Mouse (Mus musculus) thymus, postnatal 10 days (tissue): ENCODE results near the gene Igfbp7.
"Not testable (repeated sequence)": the region's sequence is repeated elsewhere in the genome, so short reads cannot be mapped to it uniquely, and the experiment has no call there.

Source experiments
- DNase-seq, 2 experiments: peaks; one replicate each; pipeline ENCODE4 v3.0.0; 2021; ENCODE audit warnings: low spot score in 2 of 2

Igfbp7 gene

DNA sequence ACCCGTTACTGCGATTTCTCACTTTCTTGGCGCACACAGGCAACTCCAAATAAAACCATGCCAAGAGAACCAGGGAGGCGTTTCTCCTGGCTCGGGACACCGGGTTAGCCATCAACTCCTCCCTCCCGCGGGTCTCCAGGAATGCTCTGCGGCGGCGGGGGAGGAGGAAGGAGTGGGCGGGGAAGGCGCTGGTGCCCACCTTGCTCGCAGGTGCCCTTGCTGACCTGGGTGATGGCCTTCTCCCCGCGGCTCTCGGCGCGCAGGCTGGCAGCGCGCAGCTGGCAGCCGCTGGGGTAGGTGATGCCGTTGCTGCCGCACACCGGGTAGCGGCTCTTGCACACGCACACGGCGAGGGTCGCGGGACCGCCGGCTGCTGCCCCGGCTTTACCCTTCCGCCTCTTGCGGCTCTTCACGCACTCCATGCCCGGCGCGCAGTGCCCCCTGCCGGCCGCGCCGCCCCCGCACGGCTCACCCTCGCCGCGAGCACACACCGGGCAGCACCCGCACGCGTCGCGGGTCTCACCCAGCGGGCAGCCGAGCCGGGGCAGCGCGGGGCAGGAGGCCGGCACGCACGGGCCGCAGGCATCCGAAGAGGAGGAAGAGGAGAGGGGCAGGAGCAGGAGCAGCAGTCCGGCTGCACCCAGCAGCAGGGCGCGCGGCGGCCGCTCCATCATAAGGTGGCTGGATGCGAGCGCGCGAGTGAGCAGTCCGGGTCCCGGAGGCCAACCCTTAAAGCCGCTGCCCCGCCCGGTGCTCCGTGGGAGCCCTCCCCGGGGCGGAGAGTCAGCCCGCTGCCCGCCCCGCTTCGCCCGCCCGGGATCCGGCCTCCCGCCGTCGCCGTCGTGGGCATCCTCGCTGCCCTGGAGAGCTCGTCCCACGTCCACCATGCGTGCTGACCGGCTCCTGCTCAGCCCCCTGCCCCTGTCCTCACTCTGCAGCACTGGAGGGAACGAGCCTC lies at the start of gene Igfbp7:
Gene Igfbp7 (minus strand): TSS at position 701 of the 958 bp plus-strand sequence.
- DNase-seq: peak; percentile 8 to 62

DNA sequence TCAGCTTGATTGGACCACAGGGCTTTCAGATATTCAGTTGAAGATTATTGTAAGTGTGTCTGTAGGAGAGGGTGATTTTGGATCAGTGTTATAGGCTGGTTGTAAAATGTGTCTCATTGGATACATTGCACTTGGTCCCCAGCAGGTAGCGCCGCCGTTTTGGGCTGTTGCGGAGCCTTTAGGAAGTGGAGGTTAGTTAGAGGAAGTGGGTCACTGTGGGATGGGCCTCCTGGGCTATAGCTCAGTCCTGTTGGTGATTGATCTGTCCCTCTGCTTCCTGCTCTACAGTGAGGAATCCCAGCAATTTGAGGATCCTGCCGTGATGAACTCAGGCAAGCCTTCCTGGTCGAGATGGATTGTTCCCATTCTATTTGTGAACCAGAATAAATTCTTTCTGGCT lies 44.3 kb upstream of the Igfbp7 start:
- DNase-seq: no peak

DNA sequence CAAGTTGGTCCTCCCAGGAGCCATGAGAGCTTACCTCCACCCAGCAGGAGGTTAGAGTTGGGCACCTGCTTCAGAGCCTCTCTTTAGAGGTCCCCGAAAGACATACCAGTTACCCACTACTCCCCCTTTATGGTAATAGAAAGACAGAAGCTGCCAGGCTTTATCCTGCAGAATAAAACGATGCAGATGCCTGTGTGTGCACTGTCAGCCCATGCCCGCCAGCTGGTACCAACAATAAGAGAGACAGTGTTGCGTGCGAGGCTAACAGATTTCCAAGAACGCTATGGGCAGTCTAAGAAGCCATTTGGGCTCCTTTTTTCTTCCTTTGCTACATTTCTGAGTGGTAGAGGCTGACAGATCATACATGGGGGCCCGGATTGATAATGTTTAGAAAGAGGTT lies 41.7 kb upstream of the Igfbp7 start:
- no peak for DNase-seq

DNA sequence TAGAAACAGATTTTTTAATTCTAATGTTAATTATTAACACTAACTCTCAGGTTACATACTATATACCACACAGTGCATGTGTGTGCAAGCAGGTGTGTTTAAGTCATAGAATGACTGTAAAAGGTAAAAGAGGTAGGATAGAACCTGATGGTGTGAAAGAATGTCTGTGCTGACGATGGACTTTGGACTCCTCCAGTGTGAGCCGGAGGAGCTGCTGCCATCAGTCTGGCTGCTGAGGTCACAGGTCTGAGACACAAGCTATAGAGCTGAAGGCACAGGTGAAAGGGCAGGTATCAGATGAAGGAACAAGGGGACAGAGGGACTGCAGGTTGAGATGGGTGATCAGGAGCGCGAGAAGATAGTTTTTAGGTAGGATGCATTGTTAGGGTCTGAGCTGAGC lies 37.6 kb upstream of the Igfbp7 start:
- no peak for DNase-seq

DNA sequence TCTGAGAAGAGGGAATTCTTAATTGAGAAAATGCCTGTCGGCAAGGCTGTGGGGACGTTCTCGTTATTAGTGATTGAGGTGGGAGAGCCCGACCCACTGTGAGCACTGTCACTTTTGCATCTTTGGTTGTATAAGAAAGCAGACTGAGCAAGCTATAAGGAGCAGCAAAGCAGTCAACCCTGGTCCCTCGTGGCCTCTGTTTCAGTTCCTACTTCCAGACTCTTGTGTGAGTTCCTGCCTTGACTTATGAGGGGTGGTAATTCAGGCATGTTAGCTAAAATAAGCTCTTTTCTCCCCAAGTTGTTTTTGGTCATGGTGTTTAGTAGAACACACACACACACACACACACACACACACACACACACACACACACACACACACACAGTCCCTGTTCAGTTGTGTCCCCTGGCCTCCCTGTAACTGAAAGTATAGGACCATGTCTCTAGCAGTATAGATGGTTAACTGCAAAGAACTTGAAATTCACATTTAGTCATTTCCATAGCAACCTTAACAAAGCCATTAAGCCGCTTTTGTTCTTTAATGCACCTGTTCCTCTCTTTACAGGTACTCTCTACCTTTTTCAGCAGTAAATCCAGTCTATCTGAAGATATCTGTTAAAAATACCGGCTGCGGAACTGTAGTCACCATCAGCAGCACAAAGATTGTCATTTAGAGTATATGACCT lies 36.2 kb upstream of the Igfbp7 start:
- no peak for DNase-seq

DNA sequence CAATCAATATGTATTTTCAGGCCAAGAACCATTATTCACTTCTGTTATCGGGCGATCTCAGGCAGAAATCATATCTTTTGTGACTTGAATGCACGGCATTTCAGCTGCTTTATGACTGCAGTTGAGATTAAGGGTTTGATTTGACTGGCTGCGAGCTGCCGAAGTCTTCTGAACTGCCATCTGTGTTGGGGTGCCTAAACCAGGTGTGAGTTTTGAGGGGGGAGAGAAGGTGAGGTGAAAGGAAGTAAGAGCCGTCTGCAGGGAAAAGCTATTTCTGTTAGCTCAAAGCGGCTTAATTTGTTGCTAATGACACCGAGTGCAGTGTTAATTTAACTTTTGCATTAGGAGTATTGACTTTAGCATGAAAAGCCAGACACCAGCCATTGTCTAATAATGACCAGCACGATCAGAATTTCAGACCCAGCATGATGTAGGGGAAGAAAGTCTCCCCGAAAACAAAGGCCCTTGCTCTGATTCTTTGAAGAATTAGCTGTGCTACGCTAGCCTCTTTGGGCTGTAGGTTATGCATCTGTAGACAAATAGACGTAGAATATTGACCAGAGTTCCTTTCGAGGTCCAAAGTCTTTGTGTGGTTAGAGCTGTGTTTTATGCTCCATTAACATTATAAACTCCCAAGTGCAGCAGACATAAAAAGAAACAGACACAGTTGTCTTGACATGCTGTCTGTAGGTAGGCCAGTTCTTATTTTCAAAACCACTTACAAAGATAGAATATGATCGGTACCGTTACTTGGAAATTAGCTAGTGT lies 35.2 kb upstream of the Igfbp7 start:
- DNase-seq: peak in 1 of 2 experiments; percentile 36

DNA sequence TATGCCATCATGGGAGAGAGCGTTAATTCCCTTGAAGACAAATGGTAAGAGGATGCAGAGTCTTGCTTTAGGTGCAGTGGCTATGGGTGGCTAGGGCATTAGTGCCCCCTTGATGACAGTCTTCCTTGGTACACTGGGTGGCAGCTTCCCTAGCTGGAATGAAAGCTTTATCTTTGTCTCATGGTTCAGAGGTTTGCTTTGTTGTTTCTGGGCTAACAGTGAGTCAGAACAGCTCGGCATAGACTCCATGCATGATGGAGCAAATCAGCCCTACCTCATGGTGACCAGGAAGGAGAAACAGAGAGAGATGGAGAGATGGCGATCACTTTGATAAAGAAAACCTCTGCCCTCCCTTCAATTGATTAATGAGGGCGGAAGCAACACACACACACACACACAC lies 28.5 kb upstream of the Igfbp7 start:
- DNase-seq: no peak

DNA sequence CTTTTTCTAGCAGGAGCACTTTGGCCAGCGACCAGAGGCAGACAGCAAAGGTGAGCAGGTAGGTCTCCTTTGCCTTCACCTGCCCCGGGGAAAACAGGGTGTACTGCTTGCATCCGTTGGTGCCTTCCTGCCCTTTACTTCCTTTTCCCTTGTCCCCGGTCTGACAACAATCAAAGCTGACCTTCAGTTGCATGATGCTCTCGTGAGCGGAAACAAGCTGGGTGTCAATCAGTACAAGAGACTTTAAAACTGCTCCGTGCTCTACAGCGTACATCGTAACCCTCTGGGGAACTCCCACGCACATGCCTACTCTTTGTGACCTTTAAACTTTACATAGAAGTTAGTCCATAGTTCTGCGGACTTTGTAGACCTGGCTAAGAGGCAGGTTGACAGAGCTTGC lies 26.2 kb upstream of the Igfbp7 start:
- no peak for DNase-seq

DNA sequence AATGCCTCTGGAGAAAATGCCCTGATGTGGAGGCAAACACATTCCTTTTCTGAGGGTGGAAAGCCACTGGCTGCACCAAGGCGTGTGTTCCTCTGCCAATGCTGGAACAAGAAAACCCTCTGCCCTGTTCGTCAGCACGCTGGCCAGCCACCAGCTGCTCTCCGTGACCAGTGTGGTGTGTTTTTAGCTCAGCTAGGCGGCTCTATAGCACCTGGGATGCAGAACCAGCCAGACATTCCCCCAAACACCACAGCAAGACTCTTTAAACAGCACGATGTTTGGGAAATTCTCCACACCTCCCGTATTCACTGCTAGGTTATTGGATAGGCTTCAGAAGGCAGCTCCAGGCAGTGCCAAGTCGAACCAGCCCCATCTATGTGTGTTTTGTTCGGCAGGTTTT lies 25.7 kb upstream of the Igfbp7 start:
- DNase-seq: no peak

DNA sequence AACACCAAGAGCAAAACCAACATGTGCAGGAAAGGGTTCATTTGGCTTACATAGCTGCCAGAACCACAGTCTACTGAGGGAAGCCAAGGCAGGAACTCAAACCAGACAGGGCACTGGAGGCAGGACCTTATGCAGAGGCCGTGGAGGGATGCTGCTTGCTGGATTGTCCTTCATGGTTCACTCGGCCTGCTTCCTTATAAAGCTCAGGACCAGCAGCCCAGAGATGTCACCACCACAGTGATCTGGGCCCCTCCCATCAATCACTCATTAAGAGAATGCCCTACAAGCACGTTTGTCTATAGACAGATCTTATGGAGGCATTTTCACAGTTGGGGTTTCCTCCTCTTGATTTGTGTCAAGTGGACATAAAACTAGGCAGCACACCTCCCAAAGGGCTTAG lies 25.3 kb upstream of the Igfbp7 start:
- no peak for DNase-seq

DNA sequence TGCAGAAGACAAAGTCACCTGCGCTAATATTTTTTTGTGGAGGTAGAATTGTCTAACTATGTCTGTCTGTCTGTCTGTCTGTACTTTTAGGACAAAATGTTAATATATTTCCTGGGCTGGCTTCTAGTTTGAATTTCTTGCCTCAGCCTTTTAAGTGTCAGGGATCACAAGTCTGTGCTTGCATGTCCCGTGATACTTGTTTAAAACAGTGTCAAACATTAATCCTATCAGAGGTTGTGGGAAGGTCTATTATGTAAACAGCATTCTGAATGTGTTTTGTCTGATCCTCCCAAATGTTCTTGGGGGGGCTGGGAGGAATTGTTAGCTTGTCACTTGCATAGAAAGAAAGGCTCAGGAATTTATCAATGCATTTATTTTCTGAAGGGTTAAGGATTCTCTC lies 24.6 kb upstream of the Igfbp7 start:
- DNase-seq: no peak

DNA sequence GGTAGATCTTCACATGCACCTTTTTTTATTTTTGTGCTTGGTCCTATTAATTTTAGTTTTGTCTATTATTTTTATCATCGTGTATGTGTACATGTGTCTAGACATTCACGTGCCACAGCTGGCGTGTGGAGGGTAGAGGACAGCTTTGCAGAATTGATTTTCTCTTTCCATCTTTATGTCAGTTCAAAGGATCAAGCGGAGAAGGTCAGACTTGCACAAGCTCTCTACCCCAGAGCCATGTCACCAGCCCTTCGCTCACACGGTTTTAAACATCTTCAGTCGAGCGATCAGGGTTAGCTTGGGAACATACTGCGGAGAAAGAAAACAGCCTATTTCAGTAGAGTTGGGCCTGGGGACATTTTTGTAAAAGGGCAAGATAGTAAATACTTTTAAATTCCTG lies 23.2 kb upstream of the Igfbp7 start:
- no peak for DNase-seq

DNA sequence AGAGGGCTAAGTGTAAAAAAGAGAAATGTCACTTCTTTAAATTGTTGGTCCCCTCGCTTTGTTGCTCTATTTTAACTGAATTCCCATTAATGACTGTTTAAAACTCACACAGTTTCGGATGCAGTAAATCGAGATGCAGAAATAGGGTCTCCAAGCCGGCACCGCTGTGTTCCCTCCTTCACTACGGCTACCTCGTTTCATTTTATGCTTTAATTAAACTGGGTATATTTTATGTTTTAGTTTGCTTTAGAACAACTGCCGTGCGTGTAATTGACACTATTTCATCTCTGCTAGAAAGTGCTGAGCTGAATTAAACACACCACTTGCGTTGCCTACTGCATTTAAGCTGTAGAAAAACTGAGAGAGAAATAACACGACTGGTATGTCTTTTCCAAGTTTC lies 22.6 kb upstream of the Igfbp7 start:
- no peak for DNase-seq

DNA sequence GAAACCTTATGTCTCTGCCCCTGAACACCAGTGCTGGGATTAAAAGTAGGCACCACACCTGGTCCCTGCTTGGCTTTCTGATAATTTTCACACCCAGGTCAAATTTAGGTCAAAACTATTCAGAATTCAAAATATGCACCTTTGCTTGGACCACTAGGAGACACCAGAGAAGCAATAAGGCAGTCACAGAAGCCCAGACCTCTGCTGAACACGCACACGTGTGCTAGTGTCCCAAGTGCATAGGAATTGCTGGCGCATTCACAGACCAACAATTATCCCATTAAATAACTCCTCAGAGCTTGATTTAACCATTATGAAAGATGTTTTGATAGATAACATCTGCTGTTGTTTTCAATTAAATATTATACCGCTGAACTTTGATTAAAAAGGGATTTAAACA lies 22.2 kb upstream of the Igfbp7 start:
- DNase-seq: no peak

DNA sequence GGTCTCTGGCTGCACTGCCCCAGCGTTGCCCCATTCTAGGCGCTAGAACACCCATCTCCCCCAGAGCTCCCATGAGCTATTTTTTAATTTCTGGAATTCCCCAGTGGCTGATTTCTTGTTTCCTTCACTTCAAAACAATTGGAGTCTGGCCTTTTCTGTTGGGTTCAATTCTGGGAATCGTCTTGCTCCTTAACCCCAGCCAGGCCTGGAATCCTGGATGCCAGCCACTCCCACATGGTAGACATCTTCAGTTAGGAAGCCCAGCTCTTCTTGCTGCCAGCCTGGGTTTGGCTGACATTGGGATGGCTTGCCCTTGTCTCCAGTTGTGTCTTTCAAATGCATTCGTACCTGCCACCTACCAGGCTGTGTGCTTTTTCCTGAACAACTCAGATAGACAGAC lies 20.7 kb upstream of the Igfbp7 start:
- no peak for DNase-seq

DNA sequence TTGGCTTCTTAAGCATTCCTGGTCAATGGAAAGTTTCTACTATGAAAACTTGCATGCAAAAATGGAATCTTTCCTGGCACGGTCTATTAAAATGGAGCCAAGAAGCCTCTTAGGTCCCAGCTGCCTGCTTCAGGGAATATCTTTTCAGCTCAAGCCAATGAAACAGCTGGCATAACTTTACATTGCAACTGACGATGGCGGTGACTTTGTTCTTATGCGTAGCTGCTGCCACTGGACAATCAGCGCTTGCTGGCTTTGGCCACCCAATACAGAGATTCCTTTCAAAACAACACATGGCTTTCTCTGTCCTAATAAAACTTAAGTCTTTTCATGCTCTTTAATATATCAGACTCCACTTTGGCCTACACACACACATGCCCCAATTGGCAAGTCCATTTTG lies 20.1 kb upstream of the Igfbp7 start:
- DNase-seq: no peak

DNA sequence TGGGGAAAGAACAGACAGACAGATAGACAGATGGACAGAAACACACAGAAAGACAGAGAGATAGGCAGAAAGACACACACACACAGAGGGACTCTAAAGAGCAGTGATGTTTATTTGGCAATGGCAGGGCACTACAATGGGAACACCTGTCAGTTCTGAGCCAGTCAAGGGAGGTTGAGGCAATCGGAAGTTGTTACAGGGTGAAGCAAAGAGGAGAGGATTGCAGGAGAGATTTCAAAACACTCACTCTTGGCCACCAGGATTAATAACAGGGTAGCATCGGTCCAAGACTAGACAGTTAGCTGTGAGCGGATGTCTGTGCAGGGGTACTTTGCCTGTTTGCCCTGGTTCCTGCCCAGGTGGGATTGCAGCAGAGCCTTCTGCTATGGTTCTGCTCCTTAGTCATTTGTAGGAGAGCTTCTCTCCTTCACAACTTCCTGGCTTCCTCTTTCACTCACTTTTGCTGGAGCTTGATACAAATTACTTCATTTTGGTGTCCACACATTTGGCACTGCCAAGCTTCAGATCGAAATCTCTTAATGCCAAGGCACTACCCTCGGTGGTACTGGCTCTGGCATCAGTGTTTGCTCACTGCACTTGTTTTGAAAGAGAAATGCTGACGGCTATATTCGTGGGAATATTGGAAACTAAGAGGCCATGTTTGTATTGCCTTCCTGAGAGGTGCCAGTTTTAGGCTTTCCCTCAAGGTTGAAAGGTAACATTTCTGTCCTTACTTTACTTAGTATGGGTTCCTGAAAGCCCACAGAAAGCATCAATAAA lies 18.1 kb upstream of the Igfbp7 start:
- DNase-seq: no peak

DNA sequence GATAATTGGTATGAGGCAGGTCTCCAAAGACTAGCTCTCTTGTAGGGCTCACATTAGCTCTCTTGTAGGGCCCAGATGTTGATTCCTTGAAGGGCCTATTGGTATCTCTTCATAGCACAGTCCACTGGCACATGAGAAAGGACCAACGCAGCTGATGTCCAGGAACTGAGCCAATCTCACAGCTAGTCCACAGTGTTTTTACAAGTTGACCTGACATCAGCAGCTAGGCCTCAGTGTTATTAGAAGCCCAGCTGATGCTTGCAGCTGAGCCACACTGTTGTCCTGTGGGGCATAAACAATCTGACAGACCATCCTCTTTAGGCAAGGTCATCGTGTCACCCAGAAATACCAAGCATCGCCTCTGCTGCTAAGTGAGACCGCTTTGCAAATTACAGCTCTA lies 11.7 kb upstream of the Igfbp7 start:
- DNase-seq: not testable (repeated sequence)

DNA sequence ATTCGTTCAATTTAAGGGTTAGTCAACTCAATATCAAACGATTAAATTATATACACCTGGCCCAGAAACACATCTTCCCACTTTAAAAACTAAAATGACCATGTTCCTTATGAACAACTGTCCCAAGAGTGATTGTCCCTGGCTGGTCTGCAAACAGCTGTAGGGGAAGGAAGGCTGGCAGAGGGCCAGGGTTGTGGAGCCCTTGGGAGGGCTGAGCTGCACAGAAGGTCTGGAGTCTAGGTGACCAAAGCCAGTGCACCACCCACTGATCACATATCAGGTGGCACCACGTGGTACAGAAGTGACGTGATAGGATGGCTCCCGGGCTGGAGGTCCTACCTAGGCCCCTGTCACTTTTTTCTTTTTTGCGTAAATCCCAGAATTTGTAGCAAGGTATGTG lies 8.2 kb upstream of the Igfbp7 start:
- no peak for DNase-seq

DNA sequence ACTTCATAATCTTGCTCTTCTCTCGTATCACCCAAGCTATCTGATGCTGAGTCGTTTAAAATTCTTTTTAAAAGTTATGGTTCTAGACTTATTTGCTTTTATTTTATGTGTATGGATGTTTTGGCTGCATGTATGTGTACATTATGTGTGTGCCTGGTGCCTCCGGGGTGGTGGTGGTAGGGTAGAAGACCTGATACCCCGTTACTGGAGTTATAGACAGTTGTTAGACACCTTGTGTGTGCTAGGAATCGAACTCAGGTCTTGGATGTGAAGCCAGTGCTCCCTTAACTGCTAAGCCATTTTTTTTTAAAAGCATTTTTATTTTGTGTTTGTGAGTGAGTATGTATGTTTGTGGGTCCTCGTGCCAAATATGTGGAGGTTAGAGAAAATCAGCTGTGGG lies 689 bp upstream of the Igfbp7 start:
- no peak for DNase-seq

DNA sequence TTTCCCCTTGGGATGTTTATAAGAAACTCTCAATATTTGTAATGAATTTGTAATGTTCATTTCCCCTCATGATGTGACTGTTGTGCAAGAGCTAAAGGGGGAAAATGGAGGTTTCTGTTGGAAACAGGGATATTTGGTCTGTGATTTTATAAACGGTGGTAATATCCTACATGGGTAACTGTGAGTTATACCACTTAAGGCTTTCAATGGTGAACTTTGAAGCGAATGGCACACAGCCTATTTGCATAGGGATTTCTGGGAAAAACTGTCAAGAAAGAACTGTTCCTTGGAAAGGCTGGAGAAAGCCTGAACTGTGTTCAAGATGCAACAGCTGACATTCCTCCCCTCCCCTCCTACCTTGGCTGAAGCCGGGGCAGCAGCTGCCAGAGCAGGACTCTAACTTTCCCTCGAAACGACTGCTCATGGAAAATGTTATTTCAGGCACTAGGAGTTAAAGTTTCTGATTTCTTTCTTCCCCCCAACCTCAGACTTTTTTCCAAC lies 1.4 kb downstream of the Igfbp7 start:
- DNase-seq: no peak
